Mouse (Mus musculus): Measurements from ENCODE around the gene Hist1h3d. TPM values are rescaled to one million over a fixed set of nuclear protein-coding genes. Genes with fewer than 3 reads are reported as not detected.
"Not testable (repeated sequence)": the region's sequence is repeated elsewhere in the genome, so short reads cannot be mapped to it uniquely, and the experiment has no call there.

Gene Hist1h3d
- polyA plus RNA-seq (2015; fragmentation: Nextera tagmentation; extraction: Ambion mirVana): 0.82 and 1.2 TPM in 2 replicates

DNA sequence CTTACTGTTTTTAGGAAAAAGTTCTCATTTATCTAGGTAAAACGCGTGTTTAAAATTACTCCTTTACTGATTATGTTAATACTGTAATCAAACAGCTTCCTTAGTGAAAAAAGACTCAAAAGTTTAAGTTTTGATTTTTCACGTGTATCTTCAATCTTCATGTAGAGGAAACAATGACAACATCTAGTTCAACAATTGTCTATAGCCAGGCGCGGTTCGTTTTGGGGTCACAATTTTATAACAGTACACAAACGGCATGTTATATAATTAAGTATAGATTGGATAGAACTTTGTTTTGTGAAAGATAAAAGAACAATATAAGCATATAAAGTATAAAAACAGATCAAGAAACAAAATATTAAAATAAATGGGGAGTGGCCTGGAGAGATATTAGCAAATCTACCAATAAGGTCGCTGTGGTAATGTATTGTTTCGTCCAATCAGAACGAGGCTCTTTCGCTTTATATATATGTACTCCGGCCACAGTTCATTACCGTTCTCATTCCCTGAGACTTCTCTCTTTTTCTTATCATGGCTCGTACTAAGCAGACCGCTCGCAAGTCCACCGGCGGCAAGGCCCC is at the start of gene Hist1h3d:
Hist1h3d (plus strand) TSS at position 493 of the 581 bp plus-strand sequence.
- H3K9me3 ChIP-seq: no peaks in the 10 kb centered on the region
- peak within 1 kb of the TSS; percentile 75 for H3K4me2 ChIP-seq
- peak; percentile 51 for ATAC-seq (replicated peaks)
- peak within 1 kb of the TSS; percentile 55 for H3K9ac ChIP-seq
- peak within 1 kb of the TSS; percentile 80 for H3K27ac ChIP-seq
- H3K4me3 ChIP-seq: peak within 1 kb of the TSS; percentile 41
- peaks cover 37% of the 10 kb centered on the region for H3K4me1 ChIP-seq
- no peaks in the 10 kb centered on the region for H3K36me3 ChIP-seq (replicated peaks)
- no peaks in the 10 kb centered on the region for H3K27me3 ChIP-seq (replicated peaks)
- WGBS: 0% methylated on average over 18 of the region's 18 CpGs

- no peaks in the 10 kb centered on the region for H3K36me3 ChIP-seq (replicated peaks)
- peaks cover 17% of the 10 kb centered on the region for H3K4me1 ChIP-seq
- ATAC-seq (replicated peaks): no peak
- H3K9me3 ChIP-seq: no peaks in the 10 kb centered on the region
- WGBS: 2% methylated on average over 10 of the region's 10 CpGs
- H3K27ac ChIP-seq: no peak overlapping the region
- no peak overlapping the region for H3K9ac ChIP-seq
- H3K4me2 ChIP-seq: peak overlapping the region; percentile 52
- no peaks in the 10 kb centered on the region for H3K27me3 ChIP-seq (replicated peaks)
- H3K4me3 ChIP-seq: peak overlapping the region; percentile 50
Observed at GRCm38 (mm10) chr13:23525901-23526300, 49.7 kb upstream of the Hist1h3d start.

GRCm38 (mm10) chr13:23526312-23526711 is 49.3 kb upstream of the Hist1h3d start:
- ATAC-seq (replicated peaks): peak; percentile 34; the same call in 1 of the 2 replicates
- H3K27me3 ChIP-seq (replicated peaks): no peaks in the 10 kb centered on the region
- peak overlapping the region; percentile 38 for H3K9ac ChIP-seq
- no peaks in the 10 kb centered on the region for H3K36me3 ChIP-seq (replicated peaks)
- H3K9me3 ChIP-seq: no peaks in the 10 kb centered on the region
- peak overlapping the region; percentile 74 for H3K27ac ChIP-seq
- peak overlapping the region; percentile 50 for H3K4me3 ChIP-seq
- peaks cover 17% of the 10 kb centered on the region for H3K4me1 ChIP-seq
- WGBS: under 1% methylated on average over 17 of the region's 17 CpGs
- peak overlapping the region; percentile 52 for H3K4me2 ChIP-seq

DNA sequence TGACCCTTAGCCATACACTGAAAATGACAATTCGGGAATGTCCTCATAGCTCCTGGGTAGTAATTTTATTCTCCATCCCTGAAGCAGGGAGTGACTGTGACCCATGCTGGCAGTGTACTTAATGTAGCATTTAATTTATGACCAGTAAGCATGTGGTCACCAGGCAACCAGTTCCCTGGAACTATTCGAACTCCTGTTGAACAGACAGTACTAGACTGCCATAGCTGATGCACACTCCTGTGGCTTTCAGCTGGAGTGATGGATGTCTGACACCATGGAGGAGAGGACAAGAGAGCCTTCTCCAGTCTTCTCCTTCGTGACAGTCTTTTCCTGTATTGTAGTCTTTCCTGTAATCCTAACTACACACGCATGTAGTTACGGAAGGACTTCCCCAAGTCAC is 46.6 kb upstream of the Hist1h3d start:
- Histone ChIP-seq H3K4me3 (no peak overlapping the region), H3K9ac (no peak overlapping the region), H3K36me3 (replicated peaks) (no peaks in the 10 kb centered on the region), H3K9me3 (no peaks in the 10 kb centered on the region), H3K4me1 (peaks cover 35% of the 10 kb centered on the region), H3K4me2 (no peak overlapping the region), H3K27me3 (replicated peaks) (no peaks in the 10 kb centered on the region), H3K27ac (no peak overlapping the region)
- no peak for ATAC-seq (replicated peaks)
- 82% methylated on average over 5 of the region's 5 CpGs for WGBS

- Histone ChIP-seq H3K9ac (peak overlapping the region; percentile 75; the same call in 1 of the 2 replicates), H3K27ac (peak overlapping the region; percentile 96), H3K4me1 (peaks cover 41% of the 10 kb centered on the region), H3K4me3 (peak overlapping the region; percentile 54), H3K9me3 (no peaks in the 10 kb centered on the region), H3K27me3 (replicated peaks) (no peaks in the 10 kb centered on the region), H3K4me2 (peak overlapping the region; percentile 85), H3K36me3 (replicated peaks) (no peaks in the 10 kb centered on the region)
- WGBS: 32% methylated on average over 2 of the region's 2 CpGs
- no peak for ATAC-seq (replicated peaks)
Observed at GRCm38 (mm10) chr13:23529480-23530165, 45.9 kb upstream of the Hist1h3d start.

GRCm38 (mm10) chr13:23530181-23530900 is 45.2 kb upstream of the Hist1h3d start:
- Histone ChIP-seq H3K4me1 (peaks cover 41% of the 10 kb centered on the region), H3K9me3 (no peaks in the 10 kb centered on the region), H3K9ac (peak overlapping the region; percentile 75), H3K4me2 (peak overlapping the region; percentile 85), H3K36me3 (replicated peaks) (no peaks in the 10 kb centered on the region), H3K27me3 (replicated peaks) (no peaks in the 10 kb centered on the region), H3K27ac (peak overlapping the region; percentile 96), H3K4me3 (peak overlapping the region; percentile 54)
- peak; percentile 13; the same call in 1 of the 2 replicates for ATAC-seq (replicated peaks)
- WGBS: under 1% methylated on average over 20 of the region's 20 CpGs

DNA sequence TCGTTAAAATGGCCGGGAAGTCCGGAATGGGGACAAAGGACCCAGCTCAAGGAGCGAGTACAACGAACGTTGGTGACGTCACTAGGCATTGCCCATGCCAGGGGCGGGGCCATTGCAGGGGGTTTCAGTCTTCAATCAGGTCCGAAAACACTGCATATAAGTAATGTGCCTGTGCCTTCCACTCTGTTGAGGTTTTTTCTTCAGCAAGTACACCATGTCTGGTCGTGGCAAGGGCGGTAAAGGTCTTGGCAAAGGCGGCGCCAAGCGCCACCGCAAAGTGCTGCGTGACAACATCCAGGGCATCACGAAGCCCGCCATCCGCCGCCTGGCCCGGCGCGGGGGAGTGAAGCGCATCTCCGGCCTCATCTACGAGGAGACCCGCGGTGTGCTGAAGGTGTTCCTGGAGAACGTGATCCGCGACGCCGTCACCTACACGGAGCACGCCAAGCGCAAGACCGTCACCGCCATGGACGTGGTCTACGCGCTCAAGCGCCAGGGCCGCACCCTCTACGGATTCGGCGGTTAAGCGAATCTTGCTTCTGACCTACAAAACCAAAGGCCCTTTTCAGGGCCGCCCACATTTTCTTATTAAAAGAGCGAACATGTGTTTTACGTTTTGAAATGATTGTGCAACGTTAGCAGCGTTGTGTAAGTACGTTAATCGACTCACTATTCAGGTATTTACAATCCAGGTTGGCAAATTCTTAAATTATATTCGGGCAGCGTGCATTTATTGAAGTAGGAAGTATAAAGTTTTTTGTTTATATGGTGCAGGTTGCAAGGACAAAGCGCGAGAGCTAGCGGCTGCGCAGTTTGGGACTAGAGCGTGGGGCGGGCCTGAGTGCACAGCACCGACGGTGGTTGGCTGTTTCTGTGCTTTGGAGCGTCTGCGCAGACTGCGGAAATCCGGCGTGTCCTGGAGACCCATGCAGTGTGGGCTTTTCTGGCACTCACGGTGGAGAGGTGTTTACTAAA is 44.4 kb upstream of the Hist1h3d start, which contains the start of gene Hist1h4h:
Hist1h4h (plus strand) TSS at position 150 of the 975 bp plus-strand sequence.
- Histone ChIP-seq H3K9ac (peak within 1 kb of the TSS; percentile 75), H3K27me3 (replicated peaks) (no peaks in the 10 kb centered on the region), H3K36me3 (replicated peaks) (no peaks in the 10 kb centered on the region), H3K27ac (peak within 1 kb of the TSS; percentile 96), H3K4me3 (peak within 1 kb of the TSS; percentile 54), H3K4me2 (peak within 1 kb of the TSS; percentile 85), H3K9me3 (no peaks in the 10 kb centered on the region), H3K4me1 (peaks cover 45% of the 10 kb centered on the region)
- peak; percentile 92 for ATAC-seq (replicated peaks)
- WGBS: under 1% methylated on average over 67 of the region's 70 CpGs

GRCm38 (mm10) chr13:23532262-23533075 is 43.1 kb upstream of the Hist1h3d start:
- Histone ChIP-seq H3K4me1 (peaks cover 41% of the 10 kb centered on the region), H3K9me3 (no peaks in the 10 kb centered on the region), H3K9ac (peak overlapping the region; percentile 75), H3K36me3 (replicated peaks) (no peaks in the 10 kb centered on the region), H3K4me2 (peak overlapping the region; percentile 85), H3K4me3 (peak overlapping the region; percentile 54), H3K27me3 (replicated peaks) (no peaks in the 10 kb centered on the region), H3K27ac (peak overlapping the region; percentile 96)
- 24% methylated on average over 9 of the region's 9 CpGs for WGBS
- no peak for ATAC-seq (replicated peaks)

- peaks cover 41% of the 10 kb centered on the region for H3K4me1 ChIP-seq
- under 1% methylated on average over 33 of the region's 53 CpGs for WGBS
Observed at GRCm38 (mm10) chr13:23533560-23534367, 41.8 kb upstream of the Hist1h3d start, which contains the start of gene Hist1h2af. Gene Hist1h2af (plus strand): TSS chr13:23533906.

More at GRCm38 (mm10) chr13:23533560-23534367, 41.8 kb upstream of the Hist1h3d start, which contains the start of gene Hist1h2af:
- H3K36me3 ChIP-seq (replicated peaks); H3K9me3 ChIP-seq; H3K27me3 ChIP-seq (replicated peaks): not testable (repeated sequence)
- H3K27ac ChIP-seq: peak within 1 kb of the TSS; percentile 96
- peak within 1 kb of the TSS; percentile 38; the same call in 1 of the 2 replicates for H3K9ac ChIP-seq
- peak within 1 kb of the TSS; percentile 85 for H3K4me2 ChIP-seq
- peak within 1 kb of the TSS; percentile 54 for H3K4me3 ChIP-seq
- peak; percentile 22; the same call in 1 of the 2 replicates for ATAC-seq (replicated peaks)

Data from midbrain, embryonic 15.5 days (tissue).